Mouse (Mus musculus) megakaryocyte, adult 5-6 weeks (primary cell): Measurements from ENCODE around the gene Nanos2. TPM values are rescaled to one million over a fixed set of nuclear protein-coding genes. Genes with fewer than 3 reads are reported as not detected.

Experiments used
- ATAC-seq: 2 replicates; pipeline ENCODE4 v1.8.0; 2016; ENCODE audit warnings: mild to moderate bottlenecking, inconsistent platforms; ENCODE audit not compliant: poor library complexity, severe bottlenecking
- total RNA-seq, 2 experiments: library from RNA; stranded (forward) in 1 of 2; stranded (reverse) in 1 of 2; fragments of 153-499, 151-499 nt in 1 of 2; fragments of 221-1000, 200-1000 nt in 1 of 2; gene quantifications; 2 replicates each; pipeline versions ENCODE4 v1.2.3 to v1.2.4; 2015 to 2017

Gene Nanos2
- total RNA-seq, 2 experiments from 2014 or later, result not detected

DNA sequence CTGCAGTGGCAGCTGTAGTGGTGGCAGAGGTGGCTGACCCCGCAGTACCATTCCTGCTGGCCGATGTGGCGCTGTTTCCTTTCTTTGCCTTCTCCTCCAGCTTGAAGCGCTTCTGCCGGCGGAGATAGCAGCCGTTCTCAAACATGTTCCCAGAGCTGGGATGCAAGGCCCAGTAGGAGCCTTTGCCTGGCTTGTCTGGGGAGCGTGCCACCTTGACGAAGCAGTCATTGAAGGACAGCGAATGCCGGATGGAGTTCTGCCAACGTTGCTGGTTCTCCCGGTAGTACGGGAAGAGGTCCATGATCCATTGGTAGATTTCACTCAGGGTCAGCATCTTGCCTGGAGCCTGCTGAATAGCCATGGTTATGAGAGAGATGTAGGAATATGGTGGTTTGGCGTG lies 27.3 kb downstream of the Nanos2 start:
- no peak for ATAC-seq

DNA sequence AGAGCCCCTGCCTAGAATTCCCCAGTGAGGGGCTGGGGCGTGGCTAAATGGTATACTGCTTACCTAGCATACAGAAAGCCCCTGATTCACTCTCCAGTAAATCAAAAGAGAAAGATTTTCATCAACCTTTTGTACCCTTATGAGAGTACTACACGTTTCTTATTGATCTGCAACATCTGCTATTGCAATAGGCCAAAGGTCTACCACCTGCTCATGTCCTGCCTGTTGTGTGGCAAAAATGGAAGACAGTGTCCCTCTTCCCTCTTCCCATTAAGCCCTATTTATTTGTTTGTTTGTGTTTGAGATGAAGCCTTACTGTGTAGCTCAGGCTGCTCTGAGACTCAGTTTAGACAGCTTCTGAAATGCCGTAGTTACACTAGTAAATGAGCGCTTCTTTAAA lies 28.8 kb downstream of the Nanos2 start:
- no peak for ATAC-seq

DNA sequence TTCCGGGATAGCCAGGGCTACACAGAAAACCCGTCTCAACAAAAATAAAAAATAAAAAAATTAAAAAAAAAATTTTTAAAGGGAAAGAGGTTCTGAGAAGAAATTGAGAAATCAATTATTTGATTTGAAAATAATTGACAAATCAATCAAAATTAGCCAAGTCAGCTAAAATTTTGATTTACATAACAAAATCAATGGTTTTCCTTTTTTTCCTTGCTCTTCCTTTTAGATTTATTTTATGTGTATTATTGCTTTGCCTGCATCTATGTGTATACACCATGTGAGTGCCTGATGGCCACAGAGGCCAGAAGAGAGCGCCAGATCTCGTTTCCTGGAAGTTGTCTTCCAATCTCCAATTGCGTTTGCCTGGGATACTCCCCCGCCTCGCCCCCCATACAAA lies 30.7 kb downstream of the Nanos2 start:
- no peak for ATAC-seq

DNA sequence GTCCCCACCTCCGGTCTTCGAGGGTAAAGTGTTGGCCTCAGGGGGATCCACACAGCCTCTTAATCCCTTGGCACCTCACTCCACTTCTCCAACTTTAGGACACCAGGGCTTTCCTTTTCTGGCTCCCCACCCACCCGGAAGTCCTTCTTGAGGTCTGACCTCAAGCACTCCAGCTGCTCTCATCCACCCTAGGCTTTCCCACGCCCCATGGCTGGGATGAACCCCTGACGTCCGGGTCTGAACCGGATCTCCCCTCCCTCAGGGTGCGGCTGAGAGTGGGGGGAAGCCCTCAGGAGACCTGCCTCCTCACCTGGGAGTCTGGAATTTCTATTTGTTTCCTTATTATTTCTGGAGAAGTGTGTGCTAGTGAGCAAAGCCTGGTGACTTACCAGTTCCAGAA lies 33.8 kb downstream of the Nanos2 start:
- no peak for ATAC-seq

- no peak for ATAC-seq
These were observed 35.2 kb downstream of the Nanos2 start for GRCm38 (mm10) chr7:19022189-19022958.

GRCm38 (mm10) chr7:19023357-19023814 lies 36.2 kb downstream of the Nanos2 start, which contains the start of gene Foxa3:
Gene Foxa3 (minus strand): TSS chr7:19023538.
- ATAC-seq, result peak; percentile 16; the same call in 1 of the 2 replicates

GRCm38 (mm10) chr7:19024096-19024506 lies 36.9 kb downstream of the Nanos2 start, which contains the start of gene Sympk:
Gene Sympk (plus strand): TSS chr7:19024377.
- ATAC-seq, result peak; percentile 95

- ATAC-seq, result peak; percentile 37
These were observed 37.5 kb downstream of the Nanos2 start for GRCm38 (mm10) chr7:19024581-19025255.

- ATAC-seq, result no peak
These were observed 40.9 kb downstream of the Nanos2 start for GRCm38 (mm10) chr7:19028067-19028466.

DNA sequence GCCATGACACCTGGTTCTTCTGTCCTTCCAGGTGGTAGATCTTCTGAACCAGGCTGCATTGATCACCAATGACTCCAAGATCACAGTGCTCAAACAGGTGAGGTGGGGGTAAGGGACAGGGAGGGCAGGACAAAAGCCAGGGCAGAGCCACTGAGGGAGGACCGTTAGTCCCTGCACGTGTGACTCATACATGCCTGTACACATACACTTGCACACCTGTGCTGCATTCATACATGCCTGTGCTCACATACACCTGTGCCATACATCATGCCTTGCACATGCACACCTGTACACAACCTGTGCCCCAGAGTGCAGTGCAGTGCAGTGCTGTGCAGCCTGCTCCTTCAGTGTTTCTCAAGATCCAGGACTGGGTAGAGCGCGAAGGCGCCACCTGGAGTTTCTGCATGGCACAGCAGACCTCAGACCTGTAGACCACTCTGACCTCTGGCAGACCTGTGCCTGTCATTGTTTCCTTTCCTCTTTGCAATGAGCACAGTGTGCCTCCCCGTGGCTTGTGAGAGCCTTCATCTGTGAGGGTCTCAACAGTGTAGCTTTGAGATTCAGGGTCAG lies 42.0 kb downstream of the Nanos2 start:
- peak; percentile 74 for ATAC-seq

- ATAC-seq, result no peak
These were observed 44.4 kb downstream of the Nanos2 start for GRCm38 (mm10) chr7:19031641-19032040.

Other genes starting within 250 kb of the Nanos2 start
- gene Psg19, start 188.9 kb upstream of the Nanos2 start, total RNA-seq (2015), result not detected in 2 replicates
- gene Psg19, start 188.9 kb upstream of the Nanos2 start, total RNA-seq (2017), result not detected in 2 replicates
- not detected in 2 replicates for gene Psg17, start 165.8 kb upstream of the Nanos2 start, total RNA-seq (2015)
- gene Psg17, start 165.8 kb upstream of the Nanos2 start, total RNA-seq (2017), result not detected in 2 replicates
- gene Mill2, start 147.4 kb upstream of the Nanos2 start, total RNA-seq (2015), result not detected in 2 replicates
- gene Mill2, start 147.4 kb upstream of the Nanos2 start, total RNA-seq (2017), result 0.08 TPM in 1 of 2 replicates, not detected in the other
- 492 and 634 TPM in 2 replicates for gene Pglyrp1, start 116.1 kb upstream of the Nanos2 start, total RNA-seq (2015)
- 78.5 and 108 TPM in 2 replicates for gene Pglyrp1, start 116.1 kb upstream of the Nanos2 start, total RNA-seq (2017)
- gene Ccdc61, start 77.0 kb upstream of the Nanos2 start, total RNA-seq (2015), result 12.9 and 15.3 TPM in 2 replicates
- 8.9 and 12.2 TPM in 2 replicates for gene Ccdc61, start 77.0 kb upstream of the Nanos2 start, total RNA-seq (2017)
- gene Nova2, start 61.5 kb upstream of the Nanos2 start, total RNA-seq (2015), result not detected in 2 replicates
- not detected in 2 replicates for gene Nova2, start 61.5 kb upstream of the Nanos2 start, total RNA-seq (2017)
- 0.25 TPM in 1 of 2 replicates, not detected in the other for gene Mypop, start 3.8 kb downstream of the Nanos2 start, total RNA-seq (2015)
- 0.15 and 0.24 TPM in 2 replicates for gene Mypop, start 3.8 kb downstream of the Nanos2 start, total RNA-seq (2017)
- 11.4 and 14.5 TPM in 2 replicates for gene Irf2bp1, start 16.6 kb downstream of the Nanos2 start, total RNA-seq (2015)
- 6.9 and 8.2 TPM in 2 replicates for gene Irf2bp1, start 16.6 kb downstream of the Nanos2 start, total RNA-seq (2017)
- not detected in 2 replicates for gene Foxa3, start 36.1 kb downstream of the Nanos2 start, total RNA-seq (2015)
- gene Foxa3, start 36.1 kb downstream of the Nanos2 start, total RNA-seq (2017), result not detected in 2 replicates
- 48.4 and 54.7 TPM in 2 replicates for gene Sympk, start 37.0 kb downstream of the Nanos2 start, total RNA-seq (2015)
- gene Sympk, start 37.0 kb downstream of the Nanos2 start, total RNA-seq (2017), result 26.6 and 30.4 TPM in 2 replicates
- not detected in 2 replicates for gene Rsph6a, start 67.3 kb downstream of the Nanos2 start, total RNA-seq (2015)
- gene Rsph6a, start 67.3 kb downstream of the Nanos2 start, total RNA-seq (2017), result not detected in 2 replicates
- gene Dmwd, start 88.8 kb downstream of the Nanos2 start, total RNA-seq (2015), result 4.1 and 6.2 TPM in 2 replicates
- 1.0 and 1.3 TPM in 2 replicates for gene Dmwd, start 88.8 kb downstream of the Nanos2 start, total RNA-seq (2017)
- 2.2 and 5.4 TPM in 2 replicates for gene Dmpk, start 96.4 kb downstream of the Nanos2 start, total RNA-seq (2015)
- gene Dmpk, start 96.4 kb downstream of the Nanos2 start, total RNA-seq (2017), result 2.7 and 3.1 TPM in 2 replicates
- 0.18 TPM in 1 of 2 replicates, not detected in the other for gene Six5, start 107.2 kb downstream of the Nanos2 start, total RNA-seq (2015)
- 0.04 and 0.07 TPM in 2 replicates for gene Six5, start 107.2 kb downstream of the Nanos2 start, total RNA-seq (2017)
- gene Gm4969, start 131.0 kb downstream of the Nanos2 start, total RNA-seq (2015), result 0.05 TPM in 1 of 2 replicates, not detected in the other
- 0.29 TPM in 1 of 2 replicates, not detected in the other for gene Gm4969, start 131.0 kb downstream of the Nanos2 start, total RNA-seq (2017)
- gene Fbxo46, start 132.5 kb downstream of the Nanos2 start, total RNA-seq (2015), result 1.5 and 1.9 TPM in 2 replicates
- gene Fbxo46, start 132.5 kb downstream of the Nanos2 start, total RNA-seq (2017), result 6.5 and 6.9 TPM in 2 replicates
- 6.6 and 7.9 TPM in 2 replicates for gene Qpctl, start 161.9 kb downstream of the Nanos2 start, total RNA-seq (2015)
- gene Qpctl, start 161.9 kb downstream of the Nanos2 start, total RNA-seq (2017), result 3.5 and 4.5 TPM in 2 replicates
- gene Snrpd2, start 162.3 kb downstream of the Nanos2 start, total RNA-seq (2015), result 44.2 and 53.7 TPM in 2 replicates
- 28.3 and 32.4 TPM in 2 replicates for gene Snrpd2, start 162.3 kb downstream of the Nanos2 start, total RNA-seq (2017)
- gene Gipr, start 178.7 kb downstream of the Nanos2 start, total RNA-seq (2015), result not detected in 2 replicates
- not detected in 2 replicates for gene Gipr, start 178.7 kb downstream of the Nanos2 start, total RNA-seq (2017)
- 5.2 and 9.1 TPM in 2 replicates for gene Eml2, start 189.0 kb downstream of the Nanos2 start, total RNA-seq (2015)
- 8.7 and 13.4 TPM in 2 replicates for gene Eml2, start 189.0 kb downstream of the Nanos2 start, total RNA-seq (2017)
- gene Gpr4, start 225.1 kb downstream of the Nanos2 start, total RNA-seq (2015), result not detected in 2 replicates
- 0.12 TPM in 1 of 2 replicates, not detected in the other for gene Gpr4, start 225.1 kb downstream of the Nanos2 start, total RNA-seq (2017)
- 12.3 and 15.7 TPM in 2 replicates for gene Opa3, start 240.9 kb downstream of the Nanos2 start, total RNA-seq (2015)
- gene Opa3, start 240.9 kb downstream of the Nanos2 start, total RNA-seq (2017), result 18.2 and 20.7 TPM in 2 replicates